In the genomic region with DNA sequence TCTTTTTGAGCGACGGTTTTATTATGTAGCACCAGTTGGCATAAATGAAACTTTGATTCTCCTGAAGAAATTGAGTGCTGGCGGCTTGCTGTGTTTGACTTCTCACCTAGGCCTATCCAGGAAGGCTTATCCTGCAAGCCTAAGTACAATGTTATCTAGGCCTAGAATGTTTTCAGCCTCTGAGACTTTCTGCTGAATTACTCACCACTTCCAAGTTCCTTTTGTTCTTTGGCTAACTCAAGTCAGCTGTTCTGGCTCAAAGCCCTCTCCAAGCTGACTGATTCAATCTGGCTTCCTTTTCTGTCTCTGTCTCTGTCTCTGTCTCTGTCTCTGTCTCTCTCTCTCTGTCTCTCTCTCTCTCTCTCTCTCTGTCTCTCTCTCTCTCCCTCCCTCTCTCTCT, we compare ENCODE assay signal across 23 mouse cellular contexts.
DNase-seq lines count a peak whose midpoint lies in the region; ATAC-seq and TF ChIP-seq lines count a peak whose summit lies in the region.
"Had no signal": no experiment of that assay in that cellular context is flagged by ENCODE, and none has a peak within 500 bp of the region (broad histone marks: within the 10 kb centered on the region; RNA-seq: fewer than 3 reads in every experiment).

No protein-coding gene starts in this region.

- no peak for ATAC-seq in limb, embryonic 14.5 days (ENCODE audit: low FRiP score, low read depth)
- 0 out of 2 replicates have a peak, but pooled peaks have one; percentile 27 for ATAC-seq in stomach, embryonic 15.5 days (ENCODE audit: insufficient read depth, low FRiP score, low read depth)
- no peak for ATAC-seq in hindbrain, embryonic 14.5 days (ENCODE audit: low FRiP score)
- ATAC-seq: hindbrain, postnatal 0 days; intestine, embryonic 16.5 days; midbrain, embryonic 16.5 days had no signal

- H3K9ac ChIP-seq in limb, embryonic 14.5 days (ENCODE audit: low read depth, low read length, severe bottlenecking), result no peak overlapping the region
- no peak overlapping the region for H3K9ac ChIP-seq in stomach, embryonic 15.5 days
- no peak overlapping the region for H3K9ac ChIP-seq in hindbrain, embryonic 14.5 days
- H3K9ac ChIP-seq: forebrain, embryonic 12.5 days; liver, embryonic 15.5 days; neural tube, embryonic 13.5 days had no signal

- no peaks in the 10 kb centered on the region for H3K36me3 ChIP-seq in limb, embryonic 14.5 days (ENCODE audit: control insufficient read depth, insufficient read depth, low read length)
- 0 out of 2 replicates have a peak, but pooled peaks cover 2% of the 10 kb centered on the region for H3K36me3 ChIP-seq in limb, embryonic 10.5 days
- H3K36me3 ChIP-seq in stomach, embryonic 15.5 days, result no peaks in the 10 kb centered on the region
- no peaks in the 10 kb centered on the region for H3K36me3 ChIP-seq in hindbrain, embryonic 14.5 days (replicated peaks; ENCODE audit: control insufficient read depth, insufficient read depth)
- H3K36me3 ChIP-seq: forebrain, embryonic 12.5 days; liver, embryonic 15.5 days; neural tube, embryonic 13.5 days had no signal

- TF ChIP-seq POLR2A in limb, embryonic 14.5 days (IDR thresholded peaks at IDR 0.05; ENCODE audit: borderline replicate concordance, extremely low read depth, insufficient read depth, insufficient read length), result no peak
- TF ChIP-seq POLR2A in embryonic fibroblast, embryonic 13.5 days (IDR thresholded peaks at IDR 0.05; ENCODE audit: low read depth, low read length), result no peak

- 84% methylated on average over 3 of the region's 3 CpGs for WGBS in limb, embryonic 14.5 days
- 91% methylated on average over 3 of the region's 3 CpGs for WGBS in limb, embryonic 10.5 days
- WGBS in stomach, embryonic 15.5 days, result 75% methylated on average over 3 of the region's 3 CpGs
- WGBS in hindbrain, embryonic 14.5 days, result 94% methylated on average over 3 of the region's 3 CpGs

- DNase-seq in heart, adult 8-10 months (ENCODE audit: low spot score), result peak; percentile 45
- no peak for DNase-seq in heart, postnatal 25 days (ENCODE audit: low spot score)
- DNase-seq in limb, embryonic 14.5 days (ENCODE audit: low spot score), result peak; percentile 35
- DNase-seq in limb, embryonic 10.5 days (ENCODE audit: low spot score), result no peak
- no peak for DNase-seq in hindbrain, embryonic 14.5 days (ENCODE audit: low spot score)
- DNase-seq: adrenal gland, postnatal 14 days; cerebellum, adult 8-10 months; cerebellum, postnatal 36 days; gastrocnemius, postnatal 10 days; layer of hippocampus, adult 9-11 months; liver; right cerebral cortex, postnatal 4 days had no signal

- TF ChIP-seq CTCF in embryonic fibroblast, embryonic 13.5 days (IDR thresholded peaks at IDR 0.05; ENCODE audit: borderline replicate concordance, insufficient read depth, low read length), result no peak

- H3K9me3 ChIP-seq in limb, embryonic 14.5 days (ENCODE audit: control insufficient read depth, low read length), result no peaks in the 10 kb centered on the region
- H3K9me3 ChIP-seq in limb, embryonic 10.5 days (replicated peaks), result no peaks in the 10 kb centered on the region
- H3K9me3 ChIP-seq in stomach, embryonic 15.5 days, result no peaks in the 10 kb centered on the region
- H3K9me3 ChIP-seq in hindbrain, embryonic 14.5 days (ENCODE audit: control insufficient read depth, low read length), result 0 out of 2 replicates have a peak, but pooled peaks cover 6% of the 10 kb centered on the region
- H3K9me3 ChIP-seq: forebrain, embryonic 12.5 days; liver, embryonic 15.5 days; neural tube, embryonic 13.5 days had no signal

- no peaks in the 10 kb centered on the region for H3K27me3 ChIP-seq in limb, embryonic 14.5 days (ENCODE audit: control insufficient read depth, insufficient read depth, low read length)
- no peaks in the 10 kb centered on the region for H3K27me3 ChIP-seq in limb, embryonic 10.5 days (ENCODE audit: low read depth, poor library complexity, severe bottlenecking)
- no peaks in the 10 kb centered on the region for H3K27me3 ChIP-seq in stomach, embryonic 15.5 days (replicated peaks)
- no peaks in the 10 kb centered on the region for H3K27me3 ChIP-seq in hindbrain, embryonic 14.5 days (ENCODE audit: control insufficient read depth, insufficient read depth, low read length)
- H3K27me3 ChIP-seq: forebrain, embryonic 12.5 days; liver, embryonic 15.5 days; neural tube, embryonic 13.5 days had no signal

- H3K4me1 ChIP-seq in limb, embryonic 14.5 days (ENCODE audit: control insufficient read depth, insufficient read depth, low read length), result no peaks in the 10 kb centered on the region
- 0 out of 2 replicates have a peak, but pooled peaks cover 3% of the 10 kb centered on the region for H3K4me1 ChIP-seq in limb, embryonic 10.5 days
- H3K4me1 ChIP-seq in embryonic fibroblast, embryonic 13.5 days (ENCODE audit: control insufficient read depth, insufficient read depth, low read length), result no peaks in the 10 kb centered on the region
- H3K4me1 ChIP-seq in stomach, embryonic 15.5 days, result no peaks in the 10 kb centered on the region
- H3K4me1 ChIP-seq in hindbrain, embryonic 14.5 days (replicated peaks; ENCODE audit: control insufficient read depth, insufficient read depth, low read length), result no peaks in the 10 kb centered on the region
- H3K4me1 ChIP-seq: forebrain, embryonic 12.5 days; liver, embryonic 15.5 days; neural tube, embryonic 13.5 days had no signal

- H3K27ac ChIP-seq in limb, embryonic 14.5 days (replicated peaks; ENCODE audit: low read depth, low read length), result no peak overlapping the region
- H3K27ac ChIP-seq in limb, embryonic 10.5 days, result no peak overlapping the region
- peak overlapping the region; percentile 26; the same call in 1 of the 2 replicates for H3K27ac ChIP-seq in embryonic fibroblast, embryonic 13.5 days (ENCODE audit: insufficient read depth, low read length)
- no peak overlapping the region for H3K27ac ChIP-seq in stomach, embryonic 15.5 days
- H3K27ac ChIP-seq in hindbrain, embryonic 14.5 days, result no peak overlapping the region
- H3K27ac ChIP-seq: forebrain, embryonic 12.5 days; hindbrain, postnatal 0 days; left cerebral cortex, adult 2 months; liver, embryonic 15.5 days; macrophage; neural tube, embryonic 13.5 days had no signal

- no peak overlapping the region for H3K4me2 ChIP-seq in limb, embryonic 14.5 days (replicated peaks; ENCODE audit: low read depth, low read length, severe bottlenecking)
- no peak overlapping the region for H3K4me2 ChIP-seq in stomach, embryonic 15.5 days
- H3K4me2 ChIP-seq in hindbrain, embryonic 14.5 days (replicated peaks), result no peak overlapping the region
- H3K4me2 ChIP-seq: forebrain, embryonic 12.5 days; liver, embryonic 15.5 days; neural tube, embryonic 13.5 days had no signal

- intact Hi-C loops in heart, postnatal 25 days (cut with DNase I), result no loop called here

- no peak overlapping the region for H3K4me3 ChIP-seq in limb, embryonic 14.5 days (replicated peaks; ENCODE audit: low read length)
- H3K4me3 ChIP-seq in limb, embryonic 10.5 days, result no peak overlapping the region
- no peak overlapping the region for H3K4me3 ChIP-seq in embryonic fibroblast, embryonic 13.5 days (ENCODE audit: insufficient read depth, low read length)
- no peak overlapping the region for H3K4me3 ChIP-seq in stomach, embryonic 15.5 days (replicated peaks)
- no peak overlapping the region for H3K4me3 ChIP-seq in hindbrain, embryonic 14.5 days (replicated peaks; ENCODE audit: low read length)
- H3K4me3 ChIP-seq: forebrain, embryonic 12.5 days; left cerebral cortex, adult 2 months; liver, embryonic 15.5 days; myocyte; neural tube, embryonic 13.5 days had no signal

Comparison
In these comparisons a context has a peak if more than half of its experiments do, and no peak if none do; other contexts are left out.
1. DNase-seq: peak in heart, adult 8-10 months (single experiment) and limb, embryonic 14.5 days (single experiment); none in heart, postnatal 25 days (single experiment), limb, embryonic 10.5 days (single experiment) and hindbrain, embryonic 14.5 days (single experiment).